Mouse (Mus musculus) common myeloid progenitor, adult 5-6 weeks (primary cell): ENCODE data around the gene Olfr370. TPM values are rescaled to one million over a fixed set of nuclear protein-coding genes. Genes with fewer than 3 reads are reported as not detected.

Source experiments
- ATAC-seq: replicated peaks from 2 replicates; pipeline ENCODE4 v1.8.0; 2016; ENCODE audit warnings: low read depth, mild to moderate bottlenecking, moderate TSS enrichment, inconsistent platforms; ENCODE audit not compliant: poor library complexity, severe bottlenecking
- total RNA-seq: library from RNA; stranded (forward); fragments of 200-1000, 187-1606 nt; gene quantifications from 2 replicates; pipeline ENCODE4 v1.2.3, GENCODE M21; 2017

Gene Olfr370
- total RNA-seq, 1 experiment from 2014 or later, result not detected

DNA sequence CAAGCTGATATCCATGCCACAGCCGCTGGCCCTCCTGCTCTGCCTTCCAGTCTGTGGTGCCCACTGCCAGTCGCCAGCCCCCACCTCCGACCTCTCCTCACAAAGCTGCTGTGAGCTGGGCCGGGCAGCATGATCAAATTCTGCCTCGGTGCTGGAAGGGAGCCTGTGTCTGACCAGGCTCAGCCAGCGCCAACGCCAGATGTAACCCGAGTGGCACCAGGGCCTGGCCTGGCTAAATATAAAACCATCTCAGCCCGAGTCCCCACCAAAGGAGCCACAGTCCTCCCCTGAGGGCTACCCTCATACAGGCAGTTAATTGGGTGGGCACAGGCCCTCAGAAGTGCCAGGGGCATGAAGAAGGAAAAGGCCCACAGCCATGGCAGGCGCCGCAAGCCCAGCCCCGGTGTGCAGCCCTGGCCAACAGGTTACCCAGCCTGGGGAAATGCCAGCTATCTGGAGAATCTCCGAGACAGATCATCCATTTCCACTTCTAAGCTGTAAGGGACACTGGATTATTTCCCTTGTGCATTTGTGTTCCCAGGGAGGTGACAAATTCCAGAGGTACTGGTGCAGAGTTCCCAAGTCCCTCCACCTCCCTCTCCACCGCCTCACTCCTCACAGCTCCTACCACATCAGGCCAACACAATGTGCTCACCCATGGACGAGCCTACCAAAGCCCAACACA lies 39.2 kb downstream of the Olfr370 start:
- ATAC-seq, result no peak

GRCm38 (mm10) chr8:83575561-83576515 lies 40.3 kb downstream of the Olfr370 start:
- ATAC-seq, result no peak

- ATAC-seq, result no peak
These were observed 40.9 kb downstream of the Olfr370 start for GRCm38 (mm10) chr8:83576516-83576895.

GRCm38 (mm10) chr8:83576921-83577320 lies 41.3 kb downstream of the Olfr370 start:
- no peak for ATAC-seq

DNA sequence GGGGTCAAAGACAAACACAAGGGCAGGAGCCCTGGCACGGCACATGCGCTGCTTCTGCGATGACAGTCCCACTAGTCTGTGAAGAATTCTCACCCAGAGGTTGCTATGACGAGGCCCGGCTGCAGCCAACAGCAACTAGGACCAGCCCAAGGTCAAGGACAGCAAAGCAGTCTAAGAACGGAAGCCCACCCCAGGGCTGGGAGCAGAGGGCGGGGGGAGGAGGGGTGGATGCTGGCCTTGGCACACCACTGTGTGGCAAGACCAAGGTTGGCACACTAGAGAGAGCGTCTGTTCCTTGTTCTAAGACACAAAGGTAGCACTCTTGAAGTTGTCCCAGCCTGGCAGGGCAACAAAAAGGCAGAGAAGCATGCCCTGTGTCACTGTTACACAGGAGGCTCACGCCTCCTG lies 41.8 kb downstream of the Olfr370 start:
- no peak for ATAC-seq

- ATAC-seq, result no peak
These were observed 42.8 kb downstream of the Olfr370 start for GRCm38 (mm10) chr8:83578131-83579055.

DNA sequence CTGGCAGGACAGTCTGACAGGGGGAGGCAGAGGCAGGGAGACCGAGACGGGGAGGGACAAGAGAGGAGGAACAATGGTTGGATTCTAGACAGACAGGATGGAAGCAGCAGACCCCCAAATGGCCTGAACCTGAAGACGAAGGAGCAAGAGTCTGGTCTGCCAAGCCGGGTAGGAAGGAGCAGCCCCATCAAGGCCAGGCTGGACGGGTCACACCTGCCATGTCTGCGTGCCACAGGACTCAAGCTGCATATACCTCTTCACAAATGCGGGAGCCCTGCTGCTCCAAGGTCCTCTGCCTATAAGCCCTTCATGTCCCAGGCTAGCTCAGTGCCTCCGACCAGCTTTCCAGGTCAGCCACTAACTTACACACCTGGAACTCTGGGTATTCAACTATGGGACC lies 44.1 kb downstream of the Olfr370 start:
- ATAC-seq, result no peak

DNA sequence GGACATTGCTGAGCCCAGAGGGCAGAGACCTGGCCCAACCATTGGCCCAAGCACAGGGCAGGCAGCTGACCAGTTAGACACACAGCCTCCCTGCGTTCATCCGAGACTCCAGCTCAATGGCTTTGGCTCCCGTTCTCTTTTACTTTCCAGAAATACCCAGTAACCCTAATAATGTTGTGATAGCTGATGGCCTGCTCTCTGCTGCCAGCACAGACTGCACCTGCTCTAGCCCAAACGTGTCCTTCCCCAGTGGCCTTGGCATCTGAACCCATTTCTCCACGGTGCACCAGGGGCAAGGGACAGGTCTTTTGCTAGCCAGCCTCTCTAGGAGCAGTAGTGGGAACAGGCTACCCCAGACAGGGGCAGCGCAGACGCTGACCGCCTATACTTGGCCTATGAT lies 45.2 kb downstream of the Olfr370 start:
- ATAC-seq, result no peak

DNA sequence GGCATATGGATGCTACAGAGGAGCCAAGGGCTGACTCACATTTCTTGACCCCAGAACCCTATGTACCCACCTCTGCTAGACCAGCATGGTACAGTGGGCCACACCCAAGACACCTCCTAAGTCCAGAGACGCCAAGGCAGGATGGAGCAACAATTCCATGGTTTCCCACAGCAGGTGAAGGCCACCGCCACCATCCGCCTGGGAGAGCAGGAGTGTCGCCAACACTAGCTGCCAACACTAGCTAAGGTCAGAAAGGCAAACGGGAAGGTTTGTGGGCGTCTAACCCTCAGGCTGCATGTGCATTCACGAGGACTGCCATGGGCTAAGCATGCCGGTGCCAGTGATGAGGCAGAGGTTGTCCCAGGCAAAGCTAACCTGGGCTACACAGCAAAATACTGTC lies 46.6 kb downstream of the Olfr370 start:
- no peak for ATAC-seq

DNA sequence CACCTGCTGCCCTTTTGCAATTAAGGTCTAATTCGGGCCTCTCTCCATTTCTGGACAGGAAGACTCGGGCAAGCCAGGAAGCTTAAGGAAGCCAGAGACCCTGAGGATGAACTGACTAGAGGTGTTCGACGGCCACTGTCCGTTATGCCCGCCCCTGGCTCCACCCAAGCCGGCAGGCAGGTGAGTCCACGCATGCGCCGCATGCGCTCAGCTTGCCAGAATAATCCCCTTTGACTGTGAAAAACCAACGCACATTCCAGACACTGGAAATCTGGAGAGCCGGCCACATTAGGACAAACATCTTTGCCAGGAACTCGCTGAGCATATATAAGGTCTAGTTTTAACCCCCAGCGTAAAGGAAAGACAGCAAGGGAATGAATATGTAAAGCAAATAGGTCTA lies 47.7 kb downstream of the Olfr370 start:
- no peak for ATAC-seq

- no peak for ATAC-seq
These were observed 49.2 kb downstream of the Olfr370 start for GRCm38 (mm10) chr8:83584771-83585170.

GRCm38 (mm10) chr8:83585333-83585732 lies 49.8 kb downstream of the Olfr370 start:
- no peak for ATAC-seq

- no peak for ATAC-seq
These were observed 52.1 kb downstream of the Olfr370 start for GRCm38 (mm10) chr8:83587644-83588043.

DNA sequence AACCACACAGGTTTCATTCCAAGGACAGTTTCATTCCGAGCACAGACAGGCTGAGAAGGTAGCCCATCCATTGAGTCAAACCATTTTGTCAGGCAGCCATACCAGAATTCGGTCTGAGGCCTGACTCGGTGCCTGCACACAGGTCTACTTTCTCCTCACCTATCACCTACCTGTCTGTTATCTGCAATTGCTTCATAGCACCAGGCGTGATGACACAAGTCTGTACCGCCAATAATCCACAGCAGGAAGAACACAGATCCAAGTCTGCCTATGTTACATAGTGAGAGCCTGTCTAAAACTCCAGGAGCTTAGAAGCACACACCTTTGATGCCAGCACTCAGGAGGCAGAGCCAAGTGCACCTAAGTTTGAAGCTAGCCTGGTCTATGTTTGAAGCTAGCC lies 53.3 kb downstream of the Olfr370 start:
- ATAC-seq, result no peak

GRCm38 (mm10) chr8:83590488-83591023 lies 55.0 kb downstream of the Olfr370 start:
- ATAC-seq, result no peak

DNA sequence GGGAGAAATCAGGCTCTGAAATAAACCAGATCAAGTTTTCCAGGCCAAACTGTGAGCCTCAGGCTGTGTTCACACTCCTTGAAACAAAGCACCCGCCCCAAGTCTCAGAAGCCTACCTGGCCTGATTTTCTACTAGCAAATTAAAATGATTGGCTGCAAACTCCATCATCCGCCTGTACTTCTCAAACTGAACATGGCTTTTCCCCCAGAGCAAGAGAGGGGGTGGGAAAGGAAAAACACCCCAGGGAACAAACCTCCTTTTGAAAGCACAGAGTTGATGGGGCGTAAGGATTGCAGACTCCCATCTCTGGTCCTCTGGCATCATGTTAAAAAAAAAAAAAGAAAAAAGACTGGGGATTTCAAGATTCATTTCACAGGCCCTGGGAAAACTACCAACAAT lies 57.1 kb downstream of the Olfr370 start:
- no peak for ATAC-seq

DNA sequence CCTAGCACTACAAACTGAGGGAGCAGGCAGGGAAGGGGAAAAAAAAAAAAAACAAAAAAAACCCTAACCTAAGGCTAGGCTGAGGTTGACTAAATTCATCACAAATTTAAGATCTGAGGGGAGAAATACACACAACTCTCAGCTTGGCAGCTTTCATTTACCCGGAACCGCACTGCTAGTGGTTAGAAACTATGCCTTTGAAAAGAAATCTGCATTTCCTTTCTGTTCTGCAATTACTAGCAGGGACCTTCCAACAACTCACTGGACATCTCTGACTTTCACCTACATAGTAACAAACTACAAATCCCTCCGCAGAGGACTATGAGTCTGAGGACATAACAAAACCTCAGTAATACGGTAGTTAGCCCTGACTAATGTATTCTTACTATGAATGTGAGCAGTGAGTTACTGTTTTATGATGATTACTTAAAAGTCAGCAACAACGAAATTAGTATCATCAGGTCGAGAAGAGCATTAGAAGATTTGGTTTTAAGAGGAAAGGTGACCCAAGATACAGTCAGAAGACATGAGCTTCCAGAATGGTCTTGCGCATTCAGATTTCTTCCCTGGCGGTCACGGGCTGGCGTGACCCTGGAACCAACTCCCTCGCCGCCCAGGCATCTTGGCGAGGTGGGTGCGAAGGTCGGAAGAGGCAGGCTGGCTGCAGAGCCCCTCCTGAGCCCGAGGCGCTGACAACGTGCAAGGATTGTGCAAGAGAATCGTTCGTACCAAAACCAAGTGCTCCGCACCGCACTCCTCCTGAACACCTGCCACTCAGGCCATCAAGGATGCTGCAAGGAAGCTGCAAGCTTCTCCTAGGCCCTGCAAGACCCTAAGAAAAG lies 58.0 kb downstream of the Olfr370 start:
- peak; percentile 8; the same call in 1 of the 2 replicates for ATAC-seq

GRCm38 (mm10) chr8:83594167-83595049 lies 58.8 kb downstream of the Olfr370 start:
- peak; percentile 96 for ATAC-seq
